Mouse (Mus musculus) heart, adult 2 months (tissue): ENCODE data around the gene Tdpoz2. TPM values are rescaled to one million over a fixed set of nuclear protein-coding genes. Genes with fewer than 3 reads are reported as not detected.
"Not testable (repeated sequence)": the region's sequence is repeated elsewhere in the genome, so short reads cannot be mapped to it uniquely, and the experiment has no call there.

Experiments
- DNase-seq, 2 experiments: peaks; one replicate each; pipeline ENCODE4 v3.0.0; 2021
- H3K27ac ChIP-seq: fragments of 200-600 bp; 2 replicates; pipeline ENCODE4 v1.8.1; 2022
- H3K27me3 ChIP-seq: fragments of 200-500 bp; 2 replicates; pipeline ENCODE4 v1.6.1; 2012; ENCODE audit warnings: mild to moderate bottlenecking, low read length, inconsistent platforms, mixed read lengths; ENCODE audit not compliant: control insufficient read depth, insufficient read depth
- H3K36me3 ChIP-seq: fragments of 200-500 bp; 2 replicates; pipeline ENCODE4 v1.6.1; 2012; ENCODE audit warnings: low read length, inconsistent platforms; ENCODE audit not compliant: control insufficient read depth, insufficient read depth
- H3K4me1 ChIP-seq: fragments of 200-500 bp; 2 replicates; pipeline ENCODE4 v1.6.1; 2011; ENCODE audit warnings: low read length; ENCODE audit not compliant: control insufficient read depth, insufficient read depth
- H3K4me3 ChIP-seq: fragments of 200-600 bp; 2 replicates; pipeline ENCODE4 v1.8.1; 2022
- H3K79me2 ChIP-seq: fragments of 200-500 bp; replicated peaks from 2 replicates; pipeline ENCODE4 v1.6.1; 2012; ENCODE audit warnings: mild to moderate bottlenecking, inconsistent platforms, low read length, moderate library complexity, mixed read lengths; ENCODE audit not compliant: control insufficient read depth, insufficient read depth
- H3K9ac ChIP-seq: fragments of 200-500 bp; 2 replicates; pipeline ENCODE4 v1.6.1; 2012; ENCODE audit warnings: low read depth, mild to moderate bottlenecking, control low read depth, inconsistent platforms, low read length, mixed read lengths
- CTCF ChIP-seq: fragments of 200-600 bp; IDR thresholded peaks from 2 replicates; pipeline ENCODE4 v1.8.1; 2022; ENCODE audit warnings: antibody characterized with exemption, mild to moderate bottlenecking, moderate library complexity
- EP300 ChIP-seq: fragments of 200-500 bp; IDR thresholded peaks from 2 replicates; pipeline ENCODE4 v1.6.1; 2011; ENCODE audit warnings: low read depth, low read length, control low read depth; ENCODE audit not compliant: insufficient read depth
- POLR2A ChIP-seq: fragments of 200-500 bp; IDR thresholded peaks from 2 replicates; pipeline ENCODE4 v1.6.1; 2011; ENCODE audit warnings: mild to moderate bottlenecking, low read depth, low read length, control low read depth; ENCODE audit not compliant: insufficient read depth
- WGBS: fragments of 180-500 bp; shearing (Covaris S2); methylation state at CpG from one replicate; pipeline ENCODE4 v1.1.7; 2018; 5-methylcytosine and 5-hydroxymethylcytosine counted together
- intact Hi-C: fragments of 180-260 bp; cut with DNase I; formaldehyde crosslinking; loops from one replicate; pipeline ENCODE4 v1.15.1; 2025
- polyA plus RNA-seq: library from polyadenylated mRNA; depleted of rRNA; stranded (reverse); fragments of >200 nt; gene quantifications from 2 replicates; pipeline ENCODE4 v1.2.3, GENCODE M21; 2012; rRNA removed
- total RNA-seq, 2 experiments: library from RNA; stranded (reverse); gene quantifications; 2 replicates each; pipeline ENCODE4 v1.2.3; 2021

Gene Tdpoz2
- total and polyA plus RNA-seq, 3 experiments, result not detected

DNA sequence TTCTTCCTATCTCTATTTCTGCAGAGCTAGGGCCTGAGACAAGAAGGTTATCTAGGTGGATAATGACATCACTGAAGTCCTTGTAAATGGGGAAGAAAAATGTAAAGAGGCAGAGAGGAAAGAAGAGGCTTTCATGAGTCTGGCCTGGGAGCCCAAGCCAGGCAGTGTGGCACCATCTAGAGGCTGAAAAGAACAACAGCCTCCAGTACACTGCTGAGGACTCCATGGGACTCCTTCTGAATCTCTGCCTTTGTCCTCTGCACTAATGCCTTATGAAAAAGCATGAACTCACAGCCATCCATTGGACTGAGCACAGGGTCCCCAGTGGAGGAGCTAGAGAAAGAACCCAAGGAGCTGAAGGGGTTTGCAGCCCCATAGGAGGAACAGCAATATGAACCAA is 43.5 kb downstream of the Tdpoz2 start:
- H3K27me3 ChIP-seq, H3K36me3 ChIP-seq, H3K79me2 ChIP-seq, intact Hi-C loops, H3K9ac ChIP-seq, H3K4me3 ChIP-seq, H3K4me1 ChIP-seq, H3K27ac ChIP-seq: not testable (repeated sequence)
- TF ChIP-seq CTCF, result peak; percentile 71
- DNase-seq, result peak in 1 of 2 experiments; percentile 26

DNA sequence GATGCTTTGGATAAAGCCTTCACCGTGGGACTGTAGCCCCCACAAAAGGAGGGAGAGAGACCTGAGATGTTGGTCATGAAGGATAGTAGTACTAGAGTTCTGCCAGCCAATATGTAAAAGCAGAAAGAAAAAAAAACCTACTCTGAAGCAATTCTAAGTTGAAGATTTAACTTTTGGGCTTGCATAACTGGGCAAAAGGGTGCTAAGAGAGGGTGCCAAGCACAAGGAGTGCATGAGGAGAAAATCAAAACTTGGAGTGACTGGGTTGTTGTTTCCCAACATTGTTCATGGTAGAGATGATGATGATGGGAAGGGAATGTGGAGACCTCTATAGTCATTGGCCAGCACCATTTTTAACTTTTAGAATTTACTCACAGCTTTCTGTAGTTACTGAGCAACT is 50.6 kb downstream of the Tdpoz2 start:
- intact Hi-C loops, result loop anchor here (5.0 kb wide), 1 partner anchor 240 kb away; no protein-coding TSS in a partner anchor
- WGBS, result 92% methylated on average over 1 of the region's 1 CpGs
- no peak overlapping the region for H3K9ac ChIP-seq

More for the DNA sequence above, 50.6 kb downstream of the Tdpoz2 start:
- peaks cover 7% of the 10 kb centered on the region for H3K4me1 ChIP-seq
- no peak overlapping the region for H3K27ac ChIP-seq
- no peaks in the 10 kb centered on the region for H3K27me3 ChIP-seq
- no peak for TF ChIP-seq EP300
- TF ChIP-seq CTCF, result no peak
- no peak for TF ChIP-seq POLR2A
- no peak for DNase-seq
- H3K79me2 ChIP-seq, result no peaks in the 10 kb centered on the region
- H3K4me3 ChIP-seq, result no peak overlapping the region
- H3K36me3 ChIP-seq, result peaks cover under 1% of the 10 kb centered on the region; the same call in 1 of the 2 replicates

Other genes with a start within 250 kb of the Tdpoz2 start
- gene Tchh, start 210.4 kb downstream of the Tdpoz2 start, total RNA-seq, result under 1 TPM; 0.08 to 0.14 TPM
- gene Tchh, start 210.4 kb downstream of the Tdpoz2 start, polyA plus RNA-seq, result 0.02 TPM in 1 of 2 replicates, not detected in the other
- not detected for gene Tchhl1, start 183.9 kb downstream of the Tdpoz2 start, total RNA-seq
- gene Tchhl1, start 183.9 kb downstream of the Tdpoz2 start, polyA plus RNA-seq, result not detected in 2 replicates
- 10 to 100 TPM; 72.5 to 73.7 TPM for gene S100a11, start 132.2 kb downstream of the Tdpoz2 start, total RNA-seq
- 89.9 and 99.1 TPM in 2 replicates for gene S100a11, start 132.2 kb downstream of the Tdpoz2 start, polyA plus RNA-seq
- gene S100a10, start 97.6 kb downstream of the Tdpoz2 start, total RNA-seq, result 10 to 100 TPM; 70.5 to 93.9 TPM
- gene S100a10, start 97.6 kb downstream of the Tdpoz2 start, polyA plus RNA-seq, result 41.9 and 47.3 TPM in 2 replicates
- gene Tdpoz1, start 23.6 kb upstream of the Tdpoz2 start, total RNA-seq, result not detected
- not detected in 2 replicates for gene Tdpoz1, start 23.6 kb upstream of the Tdpoz2 start, polyA plus RNA-seq
- gene Gm37596, start 40.4 kb upstream of the Tdpoz2 start, total RNA-seq, result not detected
- gene Gm37596, start 40.4 kb upstream of the Tdpoz2 start, polyA plus RNA-seq, result not detected in 2 replicates
- not detected for gene Gm5773, start 120.3 kb upstream of the Tdpoz2 start, total RNA-seq
- gene Gm5773, start 120.3 kb upstream of the Tdpoz2 start, polyA plus RNA-seq, result not detected in 2 replicates
- gene Tdpoz4, start 143.7 kb upstream of the Tdpoz2 start, total RNA-seq, result not detected
- gene Tdpoz4, start 143.7 kb upstream of the Tdpoz2 start, polyA plus RNA-seq, result not detected in 2 replicates
- gene Tdpoz3, start 173.3 kb upstream of the Tdpoz2 start, total RNA-seq, result not detected
- gene Tdpoz3, start 173.3 kb upstream of the Tdpoz2 start, polyA plus RNA-seq, result not detected in 2 replicates